Mouse (Mus musculus): ENCODE data around the gene Hcar2.
A peak's percentile ranks its signal among the peaks of the same experiment; 100 is the strongest.

Hcar2 gene

GRCm38 (mm10) chr5:123842221-123842934 is 22.9 kb downstream of the Hcar2 start:
- DNase-seq (ENCODE audit: low read depth, low spot score): no peak
- Histone ChIP-seq H3K36me3 (ENCODE audit: control insufficient read depth, insufficient read depth, low read length, poor library complexity, severe bottlenecking) (no peaks in the 10 kb centered on the region), H3K27me3 (ENCODE audit: control insufficient read depth, insufficient read depth, low read length, poor library complexity, severe bottlenecking) (no peaks in the 10 kb centered on the region)

GRCm38 (mm10) chr5:123837371-123837770 is 27.9 kb downstream of the Hcar2 start:
- no peak for DNase-seq (ENCODE audit: low read depth, low spot score)
- Histone ChIP-seq H3K36me3 (ENCODE audit: control insufficient read depth, insufficient read depth, low read length, poor library complexity, severe bottlenecking) (no peaks in the 10 kb centered on the region), H3K27me3 (ENCODE audit: control insufficient read depth, insufficient read depth, low read length, poor library complexity, severe bottlenecking) (no peaks in the 10 kb centered on the region)

GRCm38 (mm10) chr5:123834836-123835235 is 30.5 kb downstream of the Hcar2 start:
- DNase-seq (ENCODE audit: low read depth, low spot score): no peak
- no peaks in the 10 kb centered on the region for H3K27me3 ChIP-seq (ENCODE audit: control insufficient read depth, insufficient read depth, low read length, poor library complexity, severe bottlenecking)
- no peaks in the 10 kb centered on the region for H3K36me3 ChIP-seq (ENCODE audit: control insufficient read depth, insufficient read depth, low read length, poor library complexity, severe bottlenecking)

- no peaks in the 10 kb centered on the region for H3K27me3 ChIP-seq (ENCODE audit: control insufficient read depth, insufficient read depth, low read length, poor library complexity, severe bottlenecking)
- peak; percentile 11 for DNase-seq (ENCODE audit: low read depth, low spot score)
- no peaks in the 10 kb centered on the region for H3K36me3 ChIP-seq (ENCODE audit: control insufficient read depth, insufficient read depth, low read length, poor library complexity, severe bottlenecking)
These were observed 33.0 kb downstream of the Hcar2 start for GRCm38 (mm10) chr5:123832309-123832708.

GRCm38 (mm10) chr5:123827659-123828091 is 37.6 kb downstream of the Hcar2 start:
- no peaks in the 10 kb centered on the region for H3K27me3 ChIP-seq (ENCODE audit: control insufficient read depth, insufficient read depth, low read length, poor library complexity, severe bottlenecking)
- no peaks in the 10 kb centered on the region for H3K36me3 ChIP-seq (ENCODE audit: control insufficient read depth, insufficient read depth, low read length, poor library complexity, severe bottlenecking)
- DNase-seq (ENCODE audit: low read depth, low spot score): no peak

- H3K27me3 ChIP-seq (ENCODE audit: control insufficient read depth, insufficient read depth, low read length, poor library complexity, severe bottlenecking): no peaks in the 10 kb centered on the region
- DNase-seq (ENCODE audit: low read depth, low spot score): no peak
- no peaks in the 10 kb centered on the region for H3K36me3 ChIP-seq (ENCODE audit: control insufficient read depth, insufficient read depth, low read length, poor library complexity, severe bottlenecking)
These were observed 42.6 kb downstream of the Hcar2 start for GRCm38 (mm10) chr5:123822706-123823105.

GRCm38 (mm10) chr5:123821264-123821571 is 44.1 kb downstream of the Hcar2 start:
- Histone ChIP-seq H3K27me3 (ENCODE audit: control insufficient read depth, insufficient read depth, low read length, poor library complexity, severe bottlenecking) (no peaks in the 10 kb centered on the region), H3K36me3 (ENCODE audit: control insufficient read depth, insufficient read depth, low read length, poor library complexity, severe bottlenecking) (no peaks in the 10 kb centered on the region)
- no peak for DNase-seq (ENCODE audit: low read depth, low spot score)

GRCm38 (mm10) chr5:123820501-123821263 is 44.6 kb downstream of the Hcar2 start:
- Histone ChIP-seq H3K36me3 (ENCODE audit: control insufficient read depth, insufficient read depth, low read length, poor library complexity, severe bottlenecking) (no peaks in the 10 kb centered on the region), H3K27me3 (ENCODE audit: control insufficient read depth, insufficient read depth, low read length, poor library complexity, severe bottlenecking) (no peaks in the 10 kb centered on the region)
- DNase-seq (ENCODE audit: low read depth, low spot score): peak; percentile 60

- Histone ChIP-seq H3K36me3 (ENCODE audit: control insufficient read depth, insufficient read depth, low read length, poor library complexity, severe bottlenecking) (no peaks in the 10 kb centered on the region), H3K27me3 (ENCODE audit: control insufficient read depth, insufficient read depth, low read length, poor library complexity, severe bottlenecking) (no peaks in the 10 kb centered on the region)
- no peak for DNase-seq (ENCODE audit: low read depth, low spot score)
These were observed 46.2 kb downstream of the Hcar2 start for GRCm38 (mm10) chr5:123818941-123819577.

GRCm38 (mm10) chr5:123816891-123817290 is 48.4 kb downstream of the Hcar2 start:
- no peaks in the 10 kb centered on the region for H3K36me3 ChIP-seq (ENCODE audit: control insufficient read depth, insufficient read depth, low read length, poor library complexity, severe bottlenecking)
- DNase-seq (ENCODE audit: low read depth, low spot score): no peak

More at GRCm38 (mm10) chr5:123816891-123817290, 48.4 kb downstream of the Hcar2 start:
- H3K27me3 ChIP-seq (ENCODE audit: control insufficient read depth, insufficient read depth, low read length, poor library complexity, severe bottlenecking): no peaks in the 10 kb centered on the region

All from splenic B cell, adult 2 months (primary cell).